Mouse (Mus musculus) heart, embryonic 11.5 days (tissue): ENCODE results near the gene Atp2b4. TPM values are rescaled to one million over a fixed set of nuclear protein-coding genes. Genes with fewer than 3 reads are reported as not detected.

Experiments used
- ATAC-seq: fragments of 200-750 bp; cut with Nextera tagmentation; replicated peaks from 2 replicates; pipeline ENCODE4 v1.8.0; 2017; ENCODE audit warnings: moderate library complexity; ENCODE audit not compliant: insufficient number of reproducible peaks, low FRiP score, low TSS enrichment
- H3K27ac ChIP-seq: fragments of 300-500 bp; sonication (generic); 2 replicates; pipeline ENCODE4 v1.5.1; 2014; ENCODE audit warnings: mild to moderate bottlenecking, low read depth, low read length
- H3K27me3 ChIP-seq: fragments of 300-500 bp; sonication (generic); 2 replicates; pipeline ENCODE4 v1.6.1; 2014; ENCODE audit warnings: mild to moderate bottlenecking, low read length, mixed read lengths; ENCODE audit not compliant: control insufficient read depth, insufficient read depth
- H3K36me3 ChIP-seq: fragments of 300-500 bp; sonication (generic); 2 replicates; pipeline ENCODE4 v1.6.1; 2014; ENCODE audit warnings: mild to moderate bottlenecking, low read length, moderate library complexity, mixed read lengths; ENCODE audit not compliant: control insufficient read depth, insufficient read depth
- H3K4me1 ChIP-seq: fragments of 300-500 bp; sonication (generic); 2 replicates; pipeline ENCODE4 v1.6.1; 2014; ENCODE audit warnings: low read length; ENCODE audit not compliant: control insufficient read depth, insufficient read depth
- H3K4me2 ChIP-seq: fragments of 300-500 bp; sonication (generic); 2 replicates; pipeline ENCODE4 v1.6.1; 2014; ENCODE audit warnings: mild to moderate bottlenecking, moderate library complexity
- H3K4me3 ChIP-seq: fragments of 300-500 bp; sonication (generic); 2 replicates; pipeline ENCODE4 v1.5.1; 2014; ENCODE audit warnings: low read depth, low read length
- H3K9ac ChIP-seq: fragments of 300-500 bp; sonication (generic); 2 replicates; pipeline ENCODE4 v1.6.1; 2014; ENCODE audit warnings: mild to moderate bottlenecking, low read depth, low read length, moderate library complexity
- H3K9me3 ChIP-seq: fragments of 300-500 bp; sonication (generic); replicated peaks from 2 replicates; pipeline ENCODE4 v1.6.1; 2016; ENCODE audit warnings: low read length; ENCODE audit not compliant: control insufficient read depth
- WGBS: fragments of 180-500 bp; shearing (Covaris S2); extraction: QIAGEN DNeasy Blood & Tissue Kit; methylation state at CpG from one replicate; pipeline ENCODE4 v1.1.7; 2014; ENCODE audit not compliant: insufficient replicate concordance; 5-methylcytosine and 5-hydroxymethylcytosine counted together
- polyA plus RNA-seq: library from polyadenylated mRNA; unstranded; fragments of >200 nt; fragmentation: Nextera tagmentation; extraction: Ambion mirVana; gene quantifications from 2 replicates; pipeline ENCODE4 v1.2.1, GENCODE M21; 2014

Gene Atp2b4
- polyA plus RNA-seq, 1 experiment from 2014 or later = 35.6 TPM

GRCm38 (mm10) chr1:133771831-133772399 lies 28.9 kb downstream of the Atp2b4 start:
- ATAC-seq = no peak
- Histone ChIP-seq H3K4me1 (peaks cover 36% of the 10 kb centered on the region), H3K9me3 (no peaks in the 10 kb centered on the region), H3K27ac (peak overlapping the region; percentile 78), H3K4me2 (no peak overlapping the region), H3K4me3 (no peak overlapping the region), H3K9ac (peak overlapping the region; percentile 49), H3K27me3 (no peaks in the 10 kb centered on the region), H3K36me3 (peaks cover 4% of the 10 kb centered on the region; the same call in 1 of the 2 replicates)
- WGBS = 50% methylated on average over 10 of the region's 10 CpGs

- Histone ChIP-seq H3K4me2 (no peak overlapping the region), H3K4me3 (no peak overlapping the region), H3K27ac (0 out of 2 replicates have a peak overlapping the region, but pooled peaks have one; percentile 11), H3K36me3 (peaks cover 4% of the 10 kb centered on the region; the same call in 1 of the 2 replicates), H3K27me3 (no peaks in the 10 kb centered on the region), H3K9me3 (no peaks in the 10 kb centered on the region), H3K4me1 (peaks cover 58% of the 10 kb centered on the region), H3K9ac (no peak overlapping the region)
- no peak for ATAC-seq
- WGBS = 84% methylated on average over 5 of the region's 5 CpGs
Observed at GRCm38 (mm10) chr1:133767994-133768393, 32.8 kb downstream of the Atp2b4 start.

- H3K9ac ChIP-seq = 0 out of 2 replicates have a peak overlapping the region, but pooled peaks have one; percentile 3
- H3K27ac ChIP-seq = peak overlapping the region; percentile 50; the same call in 1 of the 2 replicates
- H3K4me3 ChIP-seq = no peak overlapping the region
- no peak for ATAC-seq
- no peaks in the 10 kb centered on the region for H3K9me3 ChIP-seq
- H3K36me3 ChIP-seq = peaks cover 4% of the 10 kb centered on the region; the same call in 1 of the 2 replicates
- peaks cover 60% of the 10 kb centered on the region for H3K4me1 ChIP-seq
- H3K4me2 ChIP-seq = no peak overlapping the region
- no peaks in the 10 kb centered on the region for H3K27me3 ChIP-seq
- 13% methylated on average over 11 of the region's 11 CpGs for WGBS
Observed at GRCm38 (mm10) chr1:133766901-133767529, 33.8 kb downstream of the Atp2b4 start.

- Histone ChIP-seq H3K27ac (no peak overlapping the region), H3K4me2 (no peak overlapping the region), H3K36me3 (peaks cover 4% of the 10 kb centered on the region; the same call in 1 of the 2 replicates), H3K27me3 (no peaks in the 10 kb centered on the region), H3K4me3 (no peak overlapping the region), H3K9ac (no peak overlapping the region), H3K9me3 (no peaks in the 10 kb centered on the region), H3K4me1 (peaks cover 65% of the 10 kb centered on the region)
- 61% methylated on average over 4 of the region's 4 CpGs for WGBS
- no peak for ATAC-seq
Observed at GRCm38 (mm10) chr1:133765376-133765775, 35.5 kb downstream of the Atp2b4 start.

- Histone ChIP-seq H3K4me3 (no peak overlapping the region), H3K9ac (no peak overlapping the region), H3K4me2 (no peak overlapping the region), H3K36me3 (no peaks in the 10 kb centered on the region), H3K4me1 (peaks cover 68% of the 10 kb centered on the region), H3K27ac (peak overlapping the region; percentile 24; the same call in 1 of the 2 replicates), H3K9me3 (no peaks in the 10 kb centered on the region), H3K27me3 (no peaks in the 10 kb centered on the region)
- ATAC-seq = no peak
- 41% methylated on average over 5 of the region's 5 CpGs for WGBS
Observed at GRCm38 (mm10) chr1:133762946-133763422, 37.9 kb downstream of the Atp2b4 start.

GRCm38 (mm10) chr1:133761278-133761677 lies 39.6 kb downstream of the Atp2b4 start:
- Histone ChIP-seq H3K4me3 (no peak overlapping the region), H3K9ac (no peak overlapping the region), H3K36me3 (no peaks in the 10 kb centered on the region), H3K4me1 (peaks cover 51% of the 10 kb centered on the region), H3K27me3 (no peaks in the 10 kb centered on the region), H3K27ac (0 out of 2 replicates have a peak overlapping the region, but pooled peaks have one; percentile 7), H3K9me3 (no peaks in the 10 kb centered on the region), H3K4me2 (no peak overlapping the region)
- ATAC-seq = no peak
- 42% methylated on average over 5 of the region's 5 CpGs for WGBS

- peaks cover 9% of the 10 kb centered on the region for H3K4me1 ChIP-seq
- 0 out of 2 replicates have a peak overlapping the region, but pooled peaks have one; percentile 16 for H3K4me2 ChIP-seq
- H3K9ac ChIP-seq = no peak overlapping the region
- no peak overlapping the region for H3K4me3 ChIP-seq
- no peaks in the 10 kb centered on the region for H3K9me3 ChIP-seq
- H3K27me3 ChIP-seq = no peaks in the 10 kb centered on the region
- 0 out of 2 replicates have a peak, but pooled peaks cover 4% of the 10 kb centered on the region for H3K36me3 ChIP-seq
- H3K27ac ChIP-seq = peak overlapping the region; percentile 70
- WGBS = 60% methylated on average over 4 of the region's 4 CpGs
- peak; percentile 82 for ATAC-seq
Observed at GRCm38 (mm10) chr1:133754317-133754868, 46.4 kb downstream of the Atp2b4 start.

- no peak overlapping the region for H3K9ac ChIP-seq
- peaks cover 9% of the 10 kb centered on the region for H3K4me1 ChIP-seq
- no peak overlapping the region for H3K4me2 ChIP-seq
- no peak for ATAC-seq
- H3K9me3 ChIP-seq = no peaks in the 10 kb centered on the region
- H3K4me3 ChIP-seq = no peak overlapping the region
- no peaks in the 10 kb centered on the region for H3K27me3 ChIP-seq
- 0 out of 2 replicates have a peak, but pooled peaks cover 4% of the 10 kb centered on the region for H3K36me3 ChIP-seq
- WGBS = 88% methylated on average over 8 of the region's 8 CpGs
- H3K27ac ChIP-seq = 0 out of 2 replicates have a peak overlapping the region, but pooled peaks have one; percentile 70
Observed at GRCm38 (mm10) chr1:133753325-133753724, 47.5 kb downstream of the Atp2b4 start.
